Mouse (Mus musculus) adrenal gland, adult 8-10 months (tissue): Measurements from ENCODE around the gene Cacna1d. TPM values are rescaled to one million over a fixed set of nuclear protein-coding genes. Genes with fewer than 3 reads are reported as not detected.
A peak's percentile ranks its signal among the peaks of the same experiment; 100 is the strongest.

Experiments used
- DNase-seq: peaks from one replicate; pipeline ENCODE4 v3.0.0; 2022
- total RNA-seq, 4 experiments: library from RNA; stranded (reverse); gene quantifications; 2 replicates each; pipeline ENCODE4 v1.2.4; 2022

Gene Cacna1d
- total RNA-seq: 10 to 100 TPM; 11.9 to 40.7 (median 22.2) TPM

- DNase-seq: no peak
Observed at GRCm38 (mm10) chr14:30491342-30491741, at the start of gene Cacna1d. Gene Cacna1d, minus strand, starts transcription at chr14:30491455.

- DNase-seq: no peak
Observed at GRCm38 (mm10) chr14:30533780-30534450, 42.7 kb upstream of the Cacna1d start.

DNA sequence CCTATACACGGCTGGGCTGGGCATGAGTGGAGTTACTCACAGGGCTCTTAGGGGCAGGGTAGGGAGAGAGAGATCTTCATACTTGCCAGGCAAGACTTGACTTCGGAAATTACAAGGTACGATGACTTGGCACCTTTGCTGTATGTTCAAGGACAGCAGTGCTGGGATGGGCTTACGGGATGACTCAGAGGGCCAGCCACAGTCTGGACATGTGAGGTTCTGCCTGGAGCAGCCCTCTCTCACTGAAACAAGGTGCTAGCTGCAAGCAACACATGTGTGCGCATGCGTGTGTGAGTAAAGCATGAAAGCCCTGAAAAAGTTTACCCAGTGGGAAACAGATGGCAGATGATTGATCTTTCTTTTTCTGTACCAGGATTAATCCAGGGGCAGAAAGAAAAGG is 40.6 kb upstream of the Cacna1d start:
- no peak for DNase-seq

- no peak for DNase-seq
Observed at GRCm38 (mm10) chr14:30531431-30531830, 40.2 kb upstream of the Cacna1d start.

DNA sequence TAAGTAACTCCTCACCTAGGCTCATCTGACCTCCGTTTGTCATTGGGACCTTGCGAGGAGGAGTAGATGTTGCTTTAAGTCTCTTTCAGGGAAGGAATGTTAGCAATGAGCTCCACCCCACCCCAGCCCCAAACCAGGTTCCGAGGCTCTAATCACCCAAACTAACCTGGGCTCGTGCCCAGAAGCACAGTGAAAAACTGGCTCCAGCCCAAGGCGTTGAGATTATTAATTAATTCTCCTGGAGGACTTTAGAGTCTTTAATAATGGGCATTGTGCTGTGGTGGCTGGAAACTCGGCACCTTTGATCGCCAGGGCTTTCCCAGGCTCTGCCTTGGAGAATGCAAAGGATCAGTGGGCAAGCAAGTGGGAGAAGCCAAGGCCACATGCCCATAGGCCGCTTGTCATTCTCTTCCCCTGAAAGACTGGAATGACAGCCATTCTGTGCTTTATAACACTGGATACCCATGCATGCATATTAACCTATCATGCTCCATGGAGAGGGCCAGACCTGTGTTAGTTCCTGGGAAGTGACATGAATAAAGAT is 39.5 kb upstream of the Cacna1d start:
- DNase-seq: no peak

- no peak for DNase-seq
Observed at GRCm38 (mm10) chr14:30529454-30529853, 38.2 kb upstream of the Cacna1d start.

- no peak for DNase-seq
Observed at GRCm38 (mm10) chr14:30528961-30529360, 37.7 kb upstream of the Cacna1d start.

- no peak for DNase-seq
Observed at GRCm38 (mm10) chr14:30528392-30528791, 37.1 kb upstream of the Cacna1d start.

GRCm38 (mm10) chr14:30523356-30523755 is 32.1 kb upstream of the Cacna1d start:
- no peak for DNase-seq

DNA sequence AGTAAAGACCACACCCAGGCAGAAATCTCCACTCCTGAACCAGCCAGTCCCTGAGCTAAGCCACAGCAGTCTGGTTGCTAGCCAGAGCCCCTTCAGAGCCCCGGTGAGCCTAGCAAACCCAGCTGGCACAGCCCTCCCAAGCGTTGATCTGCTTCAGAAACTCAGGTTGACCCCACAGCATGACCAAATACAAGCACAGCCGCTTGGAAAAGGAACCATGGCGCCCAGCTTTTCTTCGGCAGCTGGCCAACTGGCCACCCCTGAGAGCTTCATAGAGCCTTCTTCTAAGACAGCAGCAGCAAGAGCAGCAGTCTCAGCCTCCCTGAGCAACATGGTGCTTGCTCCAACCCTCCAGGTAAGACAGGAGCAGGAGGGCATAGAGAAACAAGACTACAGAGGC is 28.1 kb upstream of the Cacna1d start:
- DNase-seq: no peak

- DNase-seq: no peak
Observed at GRCm38 (mm10) chr14:30515931-30516723, 24.9 kb upstream of the Cacna1d start.

DNA sequence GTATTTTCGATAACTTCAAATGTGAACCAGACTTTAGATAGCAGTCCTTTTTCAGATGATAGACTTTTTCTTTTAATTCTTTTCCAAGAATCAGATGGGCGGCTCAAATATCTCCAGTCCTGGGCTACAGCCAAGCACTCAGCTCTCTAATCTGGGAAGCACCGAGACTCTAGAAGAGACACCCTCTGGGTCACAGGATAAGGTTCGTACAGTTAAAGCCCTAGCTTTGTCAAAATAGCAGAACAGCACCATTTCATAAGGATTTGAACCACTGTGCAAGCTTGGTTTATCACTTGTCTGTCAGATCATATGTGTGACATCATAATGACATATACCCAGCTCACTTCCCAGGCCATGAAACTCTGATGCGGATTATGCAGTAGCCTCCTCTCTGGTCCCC is 21.6 kb upstream of the Cacna1d start:
- no peak for DNase-seq

GRCm38 (mm10) chr14:30510214-30510763 is 19.0 kb upstream of the Cacna1d start:
- DNase-seq: no peak

- DNase-seq: no peak
Observed at GRCm38 (mm10) chr14:30504990-30505389, 13.7 kb upstream of the Cacna1d start.

DNA sequence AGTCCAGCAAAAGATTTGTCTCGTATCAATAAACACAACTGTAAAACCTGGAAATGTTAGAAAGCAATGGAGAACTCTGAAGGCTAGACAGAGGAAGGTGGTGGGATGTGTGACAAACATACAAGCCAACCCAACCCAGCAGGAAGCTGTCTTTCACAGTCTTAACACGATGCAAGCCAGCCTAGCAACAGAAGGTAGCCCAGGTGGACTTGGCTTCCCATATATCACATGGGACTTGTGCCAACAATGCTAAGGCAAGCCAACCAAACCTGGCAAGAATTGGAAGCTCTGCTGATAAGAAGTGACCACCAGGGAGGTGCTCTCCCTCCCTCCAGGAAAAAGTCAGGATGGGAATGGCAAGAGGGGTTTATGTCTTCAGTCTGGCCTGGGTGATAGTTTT is 6.9 kb upstream of the Cacna1d start:
- no peak for DNase-seq

DNA sequence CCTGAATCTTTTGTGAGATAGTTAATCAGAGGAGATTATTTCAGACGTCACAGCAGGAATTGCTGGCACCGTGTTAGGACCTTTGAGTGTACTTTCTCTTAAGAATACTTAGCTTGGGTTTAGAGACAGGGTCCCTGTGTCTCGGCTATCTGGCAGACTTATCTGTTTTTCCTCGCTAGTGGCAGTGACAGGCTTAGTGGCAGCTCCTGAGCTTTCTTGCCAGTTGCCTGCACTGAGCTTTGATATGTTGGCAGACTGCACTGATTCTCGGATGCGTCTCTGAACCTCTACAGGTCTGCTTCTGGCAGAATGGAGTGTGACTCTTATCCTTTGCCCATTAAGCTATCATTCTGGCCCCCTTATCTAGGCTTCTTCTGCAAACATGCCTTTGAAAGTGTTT is 3.7 kb upstream of the Cacna1d start:
- no peak for DNase-seq

DNA sequence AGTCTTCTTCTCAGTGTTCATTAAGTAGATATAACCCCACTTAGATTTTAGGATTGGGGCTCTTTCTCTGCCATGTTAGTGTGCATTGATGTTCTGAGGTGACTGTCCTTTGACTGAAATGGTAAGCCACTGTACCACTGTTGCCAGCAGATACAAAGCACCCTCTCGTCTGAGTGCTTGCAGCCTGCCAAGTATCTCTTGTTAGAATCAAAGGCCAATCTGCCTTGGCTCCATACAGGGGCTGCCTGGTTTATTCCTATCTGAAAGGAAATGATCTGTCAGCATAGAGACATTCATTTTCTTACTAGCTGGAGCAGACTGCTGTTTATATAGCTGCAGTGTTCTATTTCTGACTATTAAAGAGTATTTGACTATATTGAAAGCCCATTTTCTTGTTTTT is 2.0 kb upstream of the Cacna1d start:
- no peak for DNase-seq

- DNase-seq: peak; percentile 95
Observed at GRCm38 (mm10) chr14:30479361-30479948, 11.8 kb downstream of the Cacna1d start, which contains the start of gene Dcp1a. Gene Dcp1a, plus strand, starts transcription at chr14:30479535.

- DNase-seq: no peak
Observed at GRCm38 (mm10) chr14:30474416-30474815, 16.8 kb downstream of the Cacna1d start.

DNA sequence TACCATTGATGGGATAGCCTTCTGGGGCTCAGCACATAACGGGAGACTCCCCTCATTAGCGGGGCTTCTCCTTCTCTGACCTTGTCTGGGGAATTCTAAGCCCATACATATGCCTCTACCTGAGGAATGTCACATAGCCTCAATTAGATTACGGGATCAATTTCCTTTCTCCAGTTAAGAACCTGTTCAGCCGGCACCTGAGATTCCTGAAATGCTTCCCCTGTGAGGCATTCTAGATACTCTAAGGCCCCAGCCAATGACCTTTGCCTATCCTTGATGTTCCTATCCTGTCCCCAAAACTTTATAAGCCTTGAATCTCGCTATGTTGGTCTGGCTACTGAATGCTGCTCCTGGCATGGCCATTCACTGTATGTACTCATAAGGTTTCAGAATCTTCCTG is 17.6 kb downstream of the Cacna1d start:
- no peak for DNase-seq

DNA sequence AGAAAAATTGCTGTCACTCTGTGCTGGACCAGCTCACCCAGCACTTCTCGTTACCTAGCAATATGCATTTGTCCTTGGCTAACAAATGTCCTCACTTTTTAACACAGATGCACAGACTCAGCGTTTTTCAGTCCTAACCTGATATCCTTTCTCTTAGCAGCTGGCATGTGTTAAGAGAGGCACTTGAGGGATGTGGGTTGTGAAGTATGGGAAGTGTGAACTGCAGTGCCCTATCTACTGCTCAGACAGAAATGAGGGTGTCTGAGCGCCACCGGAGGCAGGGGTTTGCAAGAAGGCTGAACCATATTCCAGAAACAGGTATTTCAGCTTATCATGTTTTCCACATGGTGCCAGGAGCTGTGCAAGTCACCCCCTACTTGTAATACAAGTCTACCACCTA is 27.9 kb downstream of the Cacna1d start:
- DNase-seq: no peak

GRCm38 (mm10) chr14:30459891-30460523 is 31.2 kb downstream of the Cacna1d start:
- DNase-seq: peak; percentile 55
